Mouse (Mus musculus): ENCODE measurements around the gene Lmo7. TPM values are rescaled to one million over a fixed set of nuclear protein-coding genes. Genes with fewer than 3 reads are reported as not detected.
A peak's percentile ranks its signal among the peaks of the same experiment; 100 is the strongest.

Gene Lmo7
- polyA plus RNA-seq, 1 experiment from 2014 or later, result 11.6 TPM

DNA sequence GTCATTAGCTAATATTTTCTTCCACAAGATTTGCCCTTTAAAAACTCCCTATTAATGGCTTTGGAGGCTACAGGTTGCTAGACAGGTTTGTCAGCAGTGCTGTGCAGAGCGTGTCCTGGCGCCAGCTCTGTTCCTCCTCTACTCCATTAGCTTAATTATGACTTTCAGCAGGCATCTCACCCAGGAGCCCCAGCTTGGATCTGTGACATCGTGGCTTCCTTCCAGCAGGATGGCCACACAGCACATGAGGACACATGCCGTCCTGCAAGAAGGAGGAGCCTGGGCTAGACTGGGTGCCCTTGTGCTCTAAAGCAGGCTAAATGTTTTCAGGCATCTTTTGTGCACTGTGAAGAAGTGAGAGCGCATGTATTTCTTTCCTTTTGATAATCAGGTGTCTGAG is 58.1 kb downstream of the Lmo7 start:
- Histone ChIP-seq H3K4me1 (ENCODE audit: control insufficient read depth, insufficient read depth, low read length) (no peaks in the 10 kb centered on the region), H3K27ac (ENCODE audit: low read depth, low read length) (no peak overlapping the region), H3K4me2 (replicated peaks; ENCODE audit: low read depth, low read length) (no peak overlapping the region), H3K9ac (ENCODE audit: low read depth, low read length) (no peak overlapping the region), H3K36me3 (ENCODE audit: control insufficient read depth, insufficient read depth, low read length) (no peaks in the 10 kb centered on the region), H3K9me3 (ENCODE audit: control insufficient read depth, low read length) (no peaks in the 10 kb centered on the region), H3K4me3 (ENCODE audit: low read length) (no peak overlapping the region), H3K27me3 (ENCODE audit: control insufficient read depth, insufficient read depth, low read length) (no peaks in the 10 kb centered on the region)
- ATAC-seq (ENCODE audit: low FRiP score, low TSS enrichment), result no peak
- 69% methylated on average over 5 of the region's 5 CpGs for WGBS

DNA sequence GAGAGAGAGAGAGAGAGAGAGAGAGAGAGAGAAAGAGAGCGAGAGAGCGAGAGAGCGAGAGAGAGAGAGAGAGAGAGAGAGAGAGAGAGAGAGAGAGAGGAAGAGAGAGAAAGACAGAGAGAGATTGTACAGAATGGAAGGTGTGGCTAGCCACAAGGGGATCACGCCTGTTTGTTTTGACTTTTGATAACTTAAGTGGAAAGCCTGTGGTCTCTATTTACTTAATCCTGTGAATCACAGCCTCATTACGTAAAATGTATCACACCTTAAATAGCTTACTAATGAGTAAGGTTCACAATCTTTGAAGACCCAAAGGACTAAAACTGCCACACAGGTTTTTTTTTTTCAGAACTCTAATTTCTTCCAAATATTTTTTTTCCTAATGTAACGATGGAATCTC is 58.7 kb downstream of the Lmo7 start:
- H3K27ac ChIP-seq (ENCODE audit: low read depth, low read length), result no peak overlapping the region
- no peak for ATAC-seq (ENCODE audit: low FRiP score, low TSS enrichment)
- H3K4me3 ChIP-seq (ENCODE audit: low read length), result no peak overlapping the region
- no peaks in the 10 kb centered on the region for H3K9me3 ChIP-seq (ENCODE audit: control insufficient read depth, low read length)
- no peak overlapping the region for H3K4me2 ChIP-seq (replicated peaks; ENCODE audit: low read depth, low read length)
- 90% methylated on average over 5 of the region's 6 CpGs for WGBS
- H3K4me1 ChIP-seq (ENCODE audit: control insufficient read depth, insufficient read depth, low read length), result no peaks in the 10 kb centered on the region
- H3K9ac ChIP-seq (ENCODE audit: low read depth, low read length), result no peak overlapping the region
- H3K36me3 ChIP-seq (ENCODE audit: control insufficient read depth, insufficient read depth, low read length), result no peaks in the 10 kb centered on the region
- H3K27me3 ChIP-seq (ENCODE audit: control insufficient read depth, insufficient read depth, low read length), result no peaks in the 10 kb centered on the region

DNA sequence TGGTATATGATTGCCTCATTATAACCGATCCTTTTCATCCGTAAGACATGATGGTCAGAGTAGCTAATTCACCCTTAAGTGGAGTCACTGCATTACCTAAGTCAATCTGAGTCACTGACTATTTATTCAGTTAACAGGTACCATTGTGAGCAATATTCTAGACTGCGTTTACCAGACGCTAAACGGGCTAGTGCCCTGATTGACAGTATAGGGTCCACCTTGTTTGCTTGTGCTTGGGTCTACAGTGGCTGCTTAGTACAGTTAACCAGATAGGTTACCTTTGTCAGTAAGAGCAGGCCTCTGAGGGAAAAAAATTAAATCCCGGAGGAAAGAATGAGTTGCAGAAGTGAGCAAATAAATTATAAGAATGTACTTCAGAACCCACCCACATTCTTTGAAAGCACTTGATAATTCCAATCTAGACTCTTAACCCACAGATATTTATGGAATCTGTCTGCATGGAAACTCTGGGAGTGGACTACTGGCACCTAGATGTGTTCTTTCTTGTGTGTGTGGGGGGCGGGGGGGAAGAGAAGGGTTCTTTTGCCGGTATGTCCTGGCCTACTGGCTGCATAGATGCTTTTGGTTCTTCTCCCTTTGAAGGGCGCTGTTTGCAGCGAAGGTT is 64.9 kb downstream of the Lmo7 start:
- Histone ChIP-seq H3K4me3 (ENCODE audit: low read length) (no peak overlapping the region), H3K27me3 (ENCODE audit: control insufficient read depth, insufficient read depth, low read length) (no peaks in the 10 kb centered on the region), H3K9me3 (ENCODE audit: control insufficient read depth, low read length) (no peaks in the 10 kb centered on the region), H3K4me1 (ENCODE audit: control insufficient read depth, insufficient read depth, low read length) (no peaks in the 10 kb centered on the region), H3K4me2 (replicated peaks; ENCODE audit: low read depth, low read length) (no peak overlapping the region), H3K9ac (ENCODE audit: low read depth, low read length) (no peak overlapping the region), H3K27ac (ENCODE audit: low read depth, low read length) (no peak overlapping the region), H3K36me3 (ENCODE audit: control insufficient read depth, insufficient read depth, low read length) (no peaks in the 10 kb centered on the region)
- WGBS, result 87% methylated on average over 10 of the region's 10 CpGs
- ATAC-seq (ENCODE audit: low FRiP score, low TSS enrichment), result no peak

DNA sequence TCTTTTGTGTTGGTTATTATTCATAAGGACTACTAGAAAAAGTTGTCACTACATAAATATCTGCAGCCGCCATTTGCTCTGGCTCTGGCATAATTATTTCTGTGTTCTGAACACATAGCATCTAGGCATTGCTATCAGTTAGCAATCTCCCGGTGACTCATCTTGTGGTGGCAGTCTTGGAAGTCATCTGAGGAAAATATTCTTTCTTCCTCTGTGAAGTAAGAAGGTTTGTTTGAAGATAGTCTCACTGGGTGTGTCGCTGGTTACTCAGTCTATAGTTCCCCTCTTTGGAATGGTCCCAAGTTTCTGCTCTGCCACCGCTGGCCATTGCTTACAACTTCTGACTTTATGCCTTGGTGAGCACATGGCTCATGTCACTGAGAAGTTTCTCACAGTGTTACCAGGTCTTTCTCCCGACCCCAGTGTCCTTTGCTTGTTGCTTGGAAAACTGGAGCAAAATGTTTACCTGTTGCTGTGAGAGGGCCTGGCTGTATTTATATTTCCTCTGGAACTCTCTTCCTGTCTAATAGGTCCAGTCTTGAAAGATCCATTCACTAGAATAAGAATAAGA is 68.3 kb downstream of the Lmo7 start:
- WGBS, result 84% methylated on average over 5 of the region's 5 CpGs

DNA sequence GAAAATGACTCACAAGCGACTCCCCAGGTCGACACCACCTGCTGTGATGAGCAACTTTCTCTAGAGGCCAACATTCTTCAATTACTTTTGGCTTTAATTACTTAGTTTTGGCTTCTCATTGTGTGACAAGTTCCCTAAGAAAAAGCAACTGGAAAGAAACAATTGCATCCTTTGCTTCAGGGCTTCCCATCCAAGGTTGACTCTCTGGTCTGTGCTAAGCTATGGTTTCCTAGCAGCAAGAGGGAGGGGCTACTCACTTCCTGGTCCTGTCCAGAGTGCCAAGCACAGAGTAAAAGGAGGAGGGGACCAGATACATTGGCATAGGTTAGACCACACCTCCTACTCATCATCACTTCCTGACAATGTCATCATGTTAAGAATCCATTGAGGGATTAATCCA is 69.0 kb downstream of the Lmo7 start:
- Histone ChIP-seq H3K4me2 (replicated peaks; ENCODE audit: low read depth, low read length) (no peak overlapping the region), H3K9ac (ENCODE audit: low read depth, low read length) (no peak overlapping the region), H3K27ac (ENCODE audit: low read depth, low read length) (no peak overlapping the region), H3K4me1 (ENCODE audit: control insufficient read depth, insufficient read depth, low read length) (no peaks in the 10 kb centered on the region), H3K4me3 (ENCODE audit: low read length) (no peak overlapping the region), H3K27me3 (ENCODE audit: control insufficient read depth, insufficient read depth, low read length) (no peaks in the 10 kb centered on the region), H3K36me3 (ENCODE audit: control insufficient read depth, insufficient read depth, low read length) (no peaks in the 10 kb centered on the region), H3K9me3 (ENCODE audit: control insufficient read depth, low read length) (no peaks in the 10 kb centered on the region)
- WGBS, result 78% methylated on average over 2 of the region's 2 CpGs
- no peak for ATAC-seq (ENCODE audit: low FRiP score, low TSS enrichment)

More for the DNA sequence above, 68.3 kb downstream of the Lmo7 start:
- H3K4me3 ChIP-seq (ENCODE audit: low read length), result no peak overlapping the region
- H3K9me3 ChIP-seq (ENCODE audit: control insufficient read depth, low read length), result no peaks in the 10 kb centered on the region
- no peak overlapping the region for H3K27ac ChIP-seq (ENCODE audit: low read depth, low read length)
- ATAC-seq (ENCODE audit: low FRiP score, low TSS enrichment), result no peak
- H3K36me3 ChIP-seq (ENCODE audit: control insufficient read depth, insufficient read depth, low read length), result no peaks in the 10 kb centered on the region
- H3K27me3 ChIP-seq (ENCODE audit: control insufficient read depth, insufficient read depth, low read length), result no peaks in the 10 kb centered on the region
- no peak overlapping the region for H3K9ac ChIP-seq (ENCODE audit: low read depth, low read length)
- H3K4me1 ChIP-seq (ENCODE audit: control insufficient read depth, insufficient read depth, low read length), result no peaks in the 10 kb centered on the region
- no peak overlapping the region for H3K4me2 ChIP-seq (replicated peaks; ENCODE audit: low read depth, low read length)

DNA sequence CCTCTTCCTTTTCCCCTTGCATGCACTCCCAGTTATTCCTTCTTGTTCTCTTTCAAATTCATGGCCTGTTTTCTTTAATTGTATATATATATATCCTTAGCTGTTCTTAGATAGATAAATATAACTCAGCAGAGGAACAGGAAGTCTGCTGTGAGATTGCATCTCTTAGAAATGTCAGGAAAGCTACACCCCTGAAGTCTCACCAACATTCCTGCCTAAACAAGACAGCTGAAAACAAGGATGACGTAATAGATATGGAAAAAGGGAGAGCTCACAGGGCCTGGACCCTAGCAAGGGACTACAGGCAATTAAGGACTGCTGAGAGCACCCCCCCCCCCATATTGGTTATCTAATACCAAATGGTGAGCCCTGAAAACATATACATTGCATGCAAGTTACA is 71.9 kb downstream of the Lmo7 start:
- no peak overlapping the region for H3K4me2 ChIP-seq (replicated peaks; ENCODE audit: low read depth, low read length)
- no peaks in the 10 kb centered on the region for H3K9me3 ChIP-seq (ENCODE audit: control insufficient read depth, low read length)
- peaks cover 26% of the 10 kb centered on the region for H3K4me1 ChIP-seq (ENCODE audit: control insufficient read depth, insufficient read depth, low read length)
- no peak for ATAC-seq (ENCODE audit: low FRiP score, low TSS enrichment)
- no peak overlapping the region for H3K9ac ChIP-seq (ENCODE audit: low read depth, low read length)
- no peaks in the 10 kb centered on the region for H3K27me3 ChIP-seq (ENCODE audit: control insufficient read depth, insufficient read depth, low read length)
- H3K4me3 ChIP-seq (ENCODE audit: low read length), result no peak overlapping the region
- H3K27ac ChIP-seq (ENCODE audit: low read depth, low read length), result no peak overlapping the region
- no peaks in the 10 kb centered on the region for H3K36me3 ChIP-seq (ENCODE audit: control insufficient read depth, insufficient read depth, low read length)
- 60% methylated on average over 1 of the region's 1 CpGs for WGBS

DNA sequence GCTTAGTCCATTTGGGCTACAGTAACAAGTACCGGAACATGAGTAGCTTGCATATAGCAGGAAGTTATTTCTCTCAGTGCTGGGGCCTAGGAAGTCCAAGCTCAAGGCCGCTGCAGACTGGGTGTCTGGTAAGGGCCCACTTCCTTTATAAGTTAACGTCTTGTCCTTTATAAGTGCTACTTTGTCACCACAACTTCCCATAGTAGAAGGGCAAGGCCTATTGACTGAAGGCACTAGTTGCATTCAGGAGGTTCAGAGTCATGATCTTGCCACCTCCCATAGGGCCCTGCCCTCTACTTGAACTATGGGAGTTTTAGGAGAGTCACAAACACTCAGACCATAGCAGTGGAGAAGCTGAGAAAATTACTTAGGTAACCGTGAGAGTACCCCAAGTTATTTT is 74.4 kb downstream of the Lmo7 start:
- no peaks in the 10 kb centered on the region for H3K27me3 ChIP-seq (ENCODE audit: control insufficient read depth, insufficient read depth, low read length)
- peaks cover 30% of the 10 kb centered on the region for H3K4me1 ChIP-seq (ENCODE audit: control insufficient read depth, insufficient read depth, low read length)
- H3K27ac ChIP-seq (ENCODE audit: low read depth, low read length), result peak overlapping the region; percentile 47; the same call in 1 of the 2 replicates
- H3K9me3 ChIP-seq (ENCODE audit: control insufficient read depth, low read length), result no peaks in the 10 kb centered on the region
- 72% methylated on average over 4 of the region's 4 CpGs for WGBS
- 0 out of 2 replicates have a peak, but pooled peaks have one; percentile 15 for ATAC-seq (ENCODE audit: low FRiP score, low TSS enrichment)
- H3K9ac ChIP-seq (ENCODE audit: low read depth, low read length), result no peak overlapping the region
- H3K4me3 ChIP-seq (ENCODE audit: low read length), result no peak overlapping the region
- H3K4me2 ChIP-seq (replicated peaks; ENCODE audit: low read depth, low read length), result no peak overlapping the region
- no peaks in the 10 kb centered on the region for H3K36me3 ChIP-seq (ENCODE audit: control insufficient read depth, insufficient read depth, low read length)

DNA sequence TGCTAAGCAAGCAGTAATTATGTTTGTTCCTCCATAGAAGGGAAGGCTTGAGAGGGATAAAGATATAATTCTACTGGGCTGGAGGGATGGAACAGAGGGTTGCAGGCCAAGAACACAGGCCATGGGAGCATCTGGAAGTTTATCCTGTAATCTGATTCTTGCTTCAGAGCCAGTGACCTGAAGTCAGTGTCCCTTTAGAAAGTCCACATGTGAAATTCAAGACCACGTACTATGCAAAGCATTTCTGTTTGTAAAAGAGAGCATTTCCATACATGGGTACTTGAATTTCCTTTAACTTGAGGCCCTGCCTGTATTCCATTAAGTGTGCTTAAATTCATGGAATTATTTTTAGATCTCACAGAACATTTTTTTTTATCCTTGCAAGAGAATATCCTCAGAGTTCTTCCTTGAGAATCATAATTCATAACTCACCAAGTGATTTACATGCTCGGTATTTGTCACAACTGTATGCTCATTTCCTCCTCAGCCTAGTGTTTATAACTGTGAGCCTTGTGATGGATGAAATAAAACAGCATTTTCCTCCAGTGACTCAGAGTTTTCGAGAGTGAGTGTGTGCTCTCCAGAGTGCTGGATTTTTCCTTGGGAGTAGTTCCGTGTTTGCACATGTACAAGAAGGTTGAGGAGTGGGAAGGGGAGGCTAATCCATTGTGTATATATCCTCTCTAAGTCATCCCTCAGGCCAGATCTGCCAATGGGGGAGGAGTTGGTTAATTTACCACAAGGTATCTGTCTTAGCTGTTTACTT is 75.0 kb downstream of the Lmo7 start:
- Histone ChIP-seq H3K4me1 (ENCODE audit: control insufficient read depth, insufficient read depth, low read length) (peaks cover 30% of the 10 kb centered on the region), H3K9ac (ENCODE audit: low read depth, low read length) (no peak overlapping the region), H3K27ac (ENCODE audit: low read depth, low read length) (peak overlapping the region; percentile 47; the same call in 1 of the 2 replicates), H3K36me3 (ENCODE audit: control insufficient read depth, insufficient read depth, low read length) (no peaks in the 10 kb centered on the region), H3K4me3 (ENCODE audit: low read length) (no peak overlapping the region), H3K4me2 (replicated peaks; ENCODE audit: low read depth, low read length) (no peak overlapping the region), H3K27me3 (ENCODE audit: control insufficient read depth, insufficient read depth, low read length) (no peaks in the 10 kb centered on the region), H3K9me3 (ENCODE audit: control insufficient read depth, low read length) (no peaks in the 10 kb centered on the region)
- WGBS, result 37% methylated on average over 4 of the region's 4 CpGs
- ATAC-seq (ENCODE audit: low FRiP score, low TSS enrichment), result peak; percentile 74

DNA sequence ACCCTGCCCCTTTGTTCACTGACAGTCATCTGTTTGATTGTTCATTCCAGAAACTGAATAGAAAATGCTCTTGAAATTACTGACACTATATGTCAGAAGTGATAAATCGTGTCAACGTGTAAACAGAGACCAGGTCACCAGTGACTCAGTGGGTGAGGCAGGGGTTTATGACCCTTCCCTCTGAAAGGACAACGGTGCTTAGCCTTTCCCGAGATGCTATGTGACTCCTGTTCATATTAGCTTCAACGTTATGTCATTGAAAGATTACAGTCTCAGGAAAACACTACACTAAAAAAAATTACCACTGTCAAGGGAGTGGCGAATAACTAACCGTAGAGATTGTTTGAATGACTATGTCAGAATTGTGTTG is 75.6 kb downstream of the Lmo7 start:
- WGBS, result 26% methylated on average over 7 of the region's 7 CpGs
- H3K4me3 ChIP-seq (ENCODE audit: low read length), result no peak overlapping the region
- ATAC-seq (ENCODE audit: low FRiP score, low TSS enrichment), result peak; percentile 12; the same call in 1 of the 2 replicates
- no peak overlapping the region for H3K4me2 ChIP-seq (replicated peaks; ENCODE audit: low read depth, low read length)
- no peaks in the 10 kb centered on the region for H3K36me3 ChIP-seq (ENCODE audit: control insufficient read depth, insufficient read depth, low read length)
- no peaks in the 10 kb centered on the region for H3K9me3 ChIP-seq (ENCODE audit: control insufficient read depth, low read length)
- no peaks in the 10 kb centered on the region for H3K27me3 ChIP-seq (ENCODE audit: control insufficient read depth, insufficient read depth, low read length)
- no peak overlapping the region for H3K9ac ChIP-seq (ENCODE audit: low read depth, low read length)
- peak overlapping the region; percentile 38; the same call in 1 of the 2 replicates for H3K27ac ChIP-seq (ENCODE audit: low read depth, low read length)
- H3K4me1 ChIP-seq (ENCODE audit: control insufficient read depth, insufficient read depth, low read length), result peaks cover 30% of the 10 kb centered on the region

Measured in kidney, embryonic 14.5 days (tissue).